9 mouse cellular contexts compared by ENCODE assay signal in the genomic region with DNA sequence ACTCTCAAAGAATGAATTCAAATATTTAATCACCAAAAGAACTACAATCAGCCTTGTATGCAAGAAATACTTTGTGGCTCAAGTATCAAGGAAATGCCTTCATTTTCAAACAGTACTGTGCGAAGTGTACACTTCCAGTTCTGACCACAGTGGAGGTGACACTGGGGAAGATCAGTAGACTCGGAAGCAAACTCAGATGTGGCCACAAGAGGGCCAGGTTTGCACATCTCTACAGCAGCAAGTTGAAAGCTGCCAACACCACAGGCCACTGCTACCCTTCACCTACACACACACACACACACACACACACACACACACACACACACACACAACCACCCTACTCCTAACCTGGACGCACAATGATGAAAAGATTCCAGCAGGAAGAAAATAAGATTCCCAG.
DNase-seq lines count a peak whose midpoint lies in the region; ATAC-seq and TF ChIP-seq lines count a peak whose summit lies in the region.
"Had no signal": no experiment of that assay in that cellular context is flagged by ENCODE, and none has a peak within 500 bp of the region (broad histone marks: within the 10 kb centered on the region; RNA-seq: fewer than 3 reads in every experiment).

No protein-coding gene starts in this region.

- H3K27ac ChIP-seq in intestine, postnatal 0 days (ENCODE audit: low read depth, low read length), result no peak overlapping the region
- H3K27ac ChIP-seq in intestine, embryonic 16.5 days (ENCODE audit: low read length), result no peak overlapping the region
- no peak overlapping the region for H3K27ac ChIP-seq in hindbrain, postnatal 0 days
- no peak overlapping the region for H3K27ac ChIP-seq in limb, embryonic 11.5 days (replicated peaks; ENCODE audit: low read depth, low read length)
- H3K27ac ChIP-seq: liver, embryonic 13.5 days had no signal

- H3K4me3 ChIP-seq in intestine, postnatal 0 days (ENCODE audit: low read depth, low read length), result no peak overlapping the region
- H3K4me3 ChIP-seq in intestine, embryonic 16.5 days (ENCODE audit: low read length), result no peak overlapping the region
- no peak overlapping the region for H3K4me3 ChIP-seq in hindbrain, postnatal 0 days (ENCODE audit: low read length)
- H3K4me3 ChIP-seq in limb, embryonic 11.5 days (ENCODE audit: low read depth, low read length), result no peak overlapping the region
- H3K4me3 ChIP-seq: liver, embryonic 13.5 days had no signal

- no peak overlapping the region for H3K4me2 ChIP-seq in intestine, postnatal 0 days (replicated peaks; ENCODE audit: low read depth)
- H3K4me2 ChIP-seq in intestine, embryonic 16.5 days (ENCODE audit: low read depth, low read length), result no peak overlapping the region
- no peak overlapping the region for H3K4me2 ChIP-seq in hindbrain, postnatal 0 days (ENCODE audit: low read depth, low read length)
- H3K4me2 ChIP-seq in limb, embryonic 11.5 days (ENCODE audit: low read depth, severe bottlenecking), result no peak overlapping the region
- H3K4me2 ChIP-seq: liver, embryonic 13.5 days had no signal

- no peak overlapping the region for H3K9ac ChIP-seq in intestine, postnatal 0 days (ENCODE audit: low read depth, low read length)
- no peak overlapping the region for H3K9ac ChIP-seq in intestine, embryonic 16.5 days (ENCODE audit: low read depth, low read length)
- no peak overlapping the region for H3K9ac ChIP-seq in hindbrain, postnatal 0 days (replicated peaks; ENCODE audit: low read length)
- no peak overlapping the region for H3K9ac ChIP-seq in limb, embryonic 11.5 days (ENCODE audit: low read length)
- H3K9ac ChIP-seq: liver, embryonic 13.5 days had no signal

- no peaks in the 10 kb centered on the region for H3K27me3 ChIP-seq in intestine, postnatal 0 days (replicated peaks; ENCODE audit: control insufficient read depth, insufficient read depth, low read length)
- H3K27me3 ChIP-seq in intestine, embryonic 16.5 days (replicated peaks; ENCODE audit: control insufficient read depth, insufficient read depth, low read length), result no peaks in the 10 kb centered on the region
- H3K27me3 ChIP-seq in hindbrain, postnatal 0 days (ENCODE audit: insufficient read depth, low read length), result no peaks in the 10 kb centered on the region
- no peaks in the 10 kb centered on the region for H3K27me3 ChIP-seq in limb, embryonic 11.5 days (ENCODE audit: control insufficient read depth, insufficient read depth, low read length)
- H3K27me3 ChIP-seq: liver, embryonic 13.5 days had no signal

- peak; percentile 72 for TF ChIP-seq CTCF in intestine, postnatal 0 days (IDR thresholded peaks at IDR 0.05; ENCODE audit: low read depth)
- peak; percentile 82 for TF ChIP-seq CTCF in hindbrain, postnatal 0 days (IDR thresholded peaks at IDR 0.05; ENCODE audit: low read depth)

- peak; percentile 52 for DNase-seq in NIH3T3 (ENCODE audit: low read depth)
- peak; percentile 29 to 40 for DNase-seq in cerebellum, postnatal 4 days (ENCODE audit: low spot score in 2 of 2)
- peak; percentile 80 for DNase-seq in hindbrain, postnatal 0 days (ENCODE audit: low spot score)
- DNase-seq in limb, embryonic 11.5 days (ENCODE audit: low spot score), result peak; percentile 53
- peak; percentile 8 for DNase-seq in retina, adult 2 months (ENCODE audit: low read depth, low spot score)
- DNase-seq in spleen, postnatal 4 days (ENCODE audit: low spot score in 2 of 2), result no peak
- DNase-seq: liver, embryonic 13.5 days had no signal

- no peaks in the 10 kb centered on the region for H3K4me1 ChIP-seq in intestine, postnatal 0 days (replicated peaks; ENCODE audit: control insufficient read depth, insufficient read depth, low read length)
- no peaks in the 10 kb centered on the region for H3K4me1 ChIP-seq in intestine, embryonic 16.5 days (ENCODE audit: control insufficient read depth, insufficient read depth, low read length)
- H3K4me1 ChIP-seq in hindbrain, postnatal 0 days (ENCODE audit: insufficient read depth, low read length), result no peaks in the 10 kb centered on the region
- no peaks in the 10 kb centered on the region for H3K4me1 ChIP-seq in limb, embryonic 11.5 days (ENCODE audit: control insufficient read depth, insufficient read depth, low read length)
- H3K4me1 ChIP-seq: liver, embryonic 13.5 days had no signal

- no peaks in the 10 kb centered on the region for H3K36me3 ChIP-seq in intestine, postnatal 0 days (ENCODE audit: control insufficient read depth, insufficient read depth)
- H3K36me3 ChIP-seq in intestine, embryonic 16.5 days (ENCODE audit: control insufficient read depth, insufficient read depth, low read length), result no peaks in the 10 kb centered on the region
- no peaks in the 10 kb centered on the region for H3K36me3 ChIP-seq in hindbrain, postnatal 0 days (ENCODE audit: insufficient read depth, low read length)
- H3K36me3 ChIP-seq in limb, embryonic 11.5 days (ENCODE audit: control insufficient read depth, insufficient read depth, low read length), result no peaks in the 10 kb centered on the region
- H3K36me3 ChIP-seq: liver, embryonic 13.5 days had no signal

- H3K9me3 ChIP-seq in intestine, postnatal 0 days (ENCODE audit: control insufficient read depth), result no peaks in the 10 kb centered on the region
- H3K9me3 ChIP-seq in intestine, embryonic 16.5 days (ENCODE audit: control insufficient read depth, low read length), result no peaks in the 10 kb centered on the region
- H3K9me3 ChIP-seq in hindbrain, postnatal 0 days (ENCODE audit: low read length), result no peaks in the 10 kb centered on the region
- H3K9me3 ChIP-seq in limb, embryonic 11.5 days (ENCODE audit: control insufficient read depth, low read length), result no peaks in the 10 kb centered on the region
- H3K9me3 ChIP-seq: liver, embryonic 13.5 days had no signal

- WGBS in intestine, postnatal 0 days, result 48% methylated on average over 3 of the region's 3 CpGs
- WGBS in intestine, embryonic 16.5 days, result 53% methylated on average over 3 of the region's 3 CpGs
- WGBS in hindbrain, postnatal 0 days, result 61% methylated on average over 3 of the region's 3 CpGs
- WGBS in limb, embryonic 11.5 days, result 64% methylated on average over 3 of the region's 3 CpGs

- ATAC-seq in intestine, postnatal 0 days, result no peak
- no peak for ATAC-seq in intestine, embryonic 16.5 days
- ATAC-seq in hindbrain, postnatal 0 days, result peak; percentile 75
- ATAC-seq in limb, embryonic 11.5 days (ENCODE audit: insufficient number of reproducible peaks, low FRiP score, low TSS enrichment, low read depth), result no peak

Comparison
In these comparisons a context has a peak if more than half of its experiments do, and no peak if none do; other contexts are left out.
1. DNase-seq: peak in NIH3T3 (single experiment), cerebellum, postnatal 4 days (2 of 2), hindbrain, postnatal 0 days (single experiment), limb, embryonic 11.5 days (single experiment) and retina, adult 2 months (single experiment); none in spleen, postnatal 4 days (0 of 2).